Comparison of ENCODE assay signal across 9 mouse cellular contexts in the genomic region with DNA sequence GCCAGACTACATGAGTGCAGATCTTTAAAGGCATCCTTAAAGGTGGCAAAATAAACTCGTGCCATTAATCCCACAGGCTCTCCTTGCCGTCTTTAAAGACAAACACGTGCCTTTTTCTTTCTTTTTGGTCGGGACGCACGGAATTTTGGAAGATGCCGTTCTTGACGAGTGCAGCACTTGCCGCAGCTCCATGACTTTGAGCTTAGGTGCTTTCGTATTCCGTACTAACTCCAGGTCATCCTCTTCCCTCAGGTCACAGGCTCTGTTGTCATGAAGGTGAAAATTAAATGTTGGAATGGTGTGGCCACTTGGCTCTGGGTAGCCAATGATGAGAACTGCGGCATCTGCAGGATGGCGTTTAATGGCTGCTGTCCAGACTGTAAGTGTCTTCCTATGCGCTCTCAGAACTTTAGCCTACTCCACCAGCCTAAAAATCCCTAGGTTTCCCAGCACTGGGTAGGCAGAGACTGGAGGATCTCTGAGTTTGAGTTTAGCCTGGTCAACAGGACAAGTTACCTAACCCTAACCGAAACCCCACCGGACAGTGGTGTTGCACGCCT. TPM values are rescaled to one million over a fixed set of nuclear protein-coding genes. Genes with fewer than 3 reads are reported as not detected.
A peak's percentile ranks its signal among the peaks of the same experiment; 100 is the strongest.
DNase-seq lines count a peak whose midpoint lies in the region; ATAC-seq and TF ChIP-seq lines count a peak whose summit lies in the region.
"Had no signal": no experiment of that assay in that cellular context is flagged by ENCODE, and none has a peak within 500 bp of the region (broad histone marks: within the 10 kb centered on the region; RNA-seq: fewer than 3 reads in every experiment).

No protein-coding gene starts in this region.

- intact Hi-C loops in heart, adult 2 months (cut with DNase I): no loop called here
- intact Hi-C loops in heart, postnatal 14 days (cut with DNase I): no loop called here

- peak overlapping the region; percentile 85 for H3K4me3 ChIP-seq in heart, adult 2 months
- peak overlapping the region; percentile 55 to 88 (median 70) for H3K4me3 ChIP-seq in CH12.LX (replicated peaks in 1 of 3; ENCODE audit: low read depth in 2 of 3, low read length in 2 of 3, poor library complexity in 1 of 3)
- H3K4me3 ChIP-seq in forebrain, embryonic 14.5 days (ENCODE audit: low read depth, low read length): peak overlapping the region; percentile 97
- peak overlapping the region; percentile 99 for H3K4me3 ChIP-seq in liver, embryonic 15.5 days (replicated peaks)

- peak overlapping the region; percentile 77 for H3K27ac ChIP-seq in heart, adult 2 months
- H3K27ac ChIP-seq in CH12.LX (ENCODE audit: insufficient read depth, low read depth): no peak overlapping the region
- H3K27ac ChIP-seq in forebrain, embryonic 14.5 days (ENCODE audit: low read depth, low read length): peak overlapping the region; percentile 85; the same call in 1 of the 2 replicates
- peak overlapping the region; percentile 97 for H3K27ac ChIP-seq in liver, embryonic 15.5 days (replicated peaks)

- no peaks in the 10 kb centered on the region for H3K9me3 ChIP-seq in CH12.LX (replicated peaks; ENCODE audit: low read length)
- H3K9me3 ChIP-seq in forebrain, embryonic 14.5 days (replicated peaks; ENCODE audit: control insufficient read depth, low read length): no peaks in the 10 kb centered on the region
- no peaks in the 10 kb centered on the region for H3K9me3 ChIP-seq in liver, embryonic 15.5 days (replicated peaks)

- dilution Hi-C loops in CH12.LX (cut with MboI; ENCODE audit: extremely low pct_ligation_motif_present, extremely low pct_unique_long_range_greater_than_20kb, low sequenced_read_pairs): no loop called here

- DNase-seq in heart, adult 2 months: no peak
- DNase-seq in heart, postnatal 14 days: no peak
- DNase-seq in CH12.LX (ENCODE audit: extremely low read depth): no peak
- DNase-seq in forebrain, embryonic 14.5 days (ENCODE audit: low spot score): no peak
- DNase-seq in frontal cortex, postnatal 36 days (ENCODE audit: low spot score in 2 of 2): no peak
- DNase-seq in ovary, adult 18-20 months (ENCODE audit: low spot score): no peak
- no peak for DNase-seq in MN1 (ENCODE audit: low spot score)

- in situ Hi-C loops in CH12.LX (cut with MboI; ENCODE audit: low pct_ligation_motif_present, low pct_unique_long_range_greater_than_20kb, low sequenced_read_pairs): no loop called here

- peaks cover 7% of the 10 kb centered on the region for H3K4me1 ChIP-seq in heart, adult 2 months (ENCODE audit: control insufficient read depth, insufficient read depth, low read length)
- peaks cover 8 to 50% of the 10 kb centered on the region in 2 experiments for H3K4me1 ChIP-seq in CH12.LX (ENCODE audit: control insufficient read depth in 1 of 2, insufficient read depth in 2 of 2)
- H3K4me1 ChIP-seq in forebrain, embryonic 14.5 days (ENCODE audit: control insufficient read depth, insufficient read depth, low read length): peaks cover 16% of the 10 kb centered on the region
- H3K4me1 ChIP-seq in liver, embryonic 15.5 days (replicated peaks): peaks cover 77% of the 10 kb centered on the region

- ATAC-seq in forebrain, embryonic 14.5 days: no peak
- no peak for ATAC-seq in liver, embryonic 15.5 days (ENCODE audit: insufficient read depth)

- no peak for TF ChIP-seq RAD21 in CH12.LX (IDR thresholded peaks at IDR 0.05; ENCODE audit: low read depth, low read length)

- no peak for TF ChIP-seq EP300 in heart, adult 2 months (IDR thresholded peaks at IDR 0.05; ENCODE audit: insufficient read depth, low read depth, low read length)
- TF ChIP-seq EP300 in CH12.LX (IDR thresholded peaks at IDR 0.05; ENCODE audit: low read length): no peak

- TF ChIP-seq POLR2A in heart, adult 2 months (IDR thresholded peaks at IDR 0.05; ENCODE audit: insufficient read depth, low read depth, low read length): no peak
- no peak for TF ChIP-seq POLR2A in CH12.LX (IDR thresholded peaks at IDR 0.05; ENCODE audit: low read depth, low read length)

- TF ChIP-seq CTCF in heart, adult 2 months (IDR thresholded peaks at IDR 0.05): no peak
- no peak for TF ChIP-seq CTCF in CH12.LX (conservative IDR thresholded peaks at IDR 0.05 in 1 of 2, IDR thresholded peaks at IDR 0.05 in 1 of 2; ENCODE audit: low read depth in 2 of 2, low read length in 2 of 2)

- H3K4me2 ChIP-seq in CH12.LX (ENCODE audit: insufficient read depth, low read depth, poor library complexity, severe bottlenecking): peak overlapping the region; percentile 74
- peak overlapping the region; percentile 87 for H3K4me2 ChIP-seq in forebrain, embryonic 14.5 days (ENCODE audit: low read length)
- peak overlapping the region; percentile 95 for H3K4me2 ChIP-seq in liver, embryonic 15.5 days

- H3K36me3 ChIP-seq in heart, adult 2 months (ENCODE audit: control insufficient read depth, insufficient read depth, low read length): no peaks in the 10 kb centered on the region; the same call in 1 of the 2 replicates
- H3K36me3 ChIP-seq in CH12.LX (replicated peaks in 1 of 2; ENCODE audit: control insufficient read depth in 1 of 2, insufficient read depth in 1 of 2, low read length in 1 of 2): peaks cover 41 to 68% of the 10 kb centered on the region in 2 experiments
- peaks cover 58% of the 10 kb centered on the region for H3K36me3 ChIP-seq in forebrain, embryonic 14.5 days (ENCODE audit: control insufficient read depth, insufficient read depth, low read length)
- H3K36me3 ChIP-seq in liver, embryonic 15.5 days (replicated peaks): peaks cover 64% of the 10 kb centered on the region

- peaks cover 3% of the 10 kb centered on the region for H3K79me2 ChIP-seq in heart, adult 2 months (replicated peaks; ENCODE audit: control insufficient read depth, insufficient read depth, low read length)
- H3K79me2 ChIP-seq in CH12.LX (replicated peaks; ENCODE audit: control insufficient read depth, extremely low read depth, insufficient read depth, poor library complexity, severe bottlenecking): peaks cover 50% of the 10 kb centered on the region

- peak overlapping the region; percentile 81 for H3K9ac ChIP-seq in heart, adult 2 months (ENCODE audit: low read depth, low read length)
- H3K9ac ChIP-seq in CH12.LX (ENCODE audit: insufficient read depth, low read depth): peak overlapping the region; percentile 76
- peak overlapping the region; percentile 98 for H3K9ac ChIP-seq in forebrain, embryonic 14.5 days (ENCODE audit: low read length)
- peak overlapping the region; percentile 66 for H3K9ac ChIP-seq in liver, embryonic 15.5 days

- H3K27me3 ChIP-seq in heart, adult 2 months (ENCODE audit: control insufficient read depth, insufficient read depth, low read length): no peaks in the 10 kb centered on the region
- H3K27me3 ChIP-seq in CH12.LX (replicated peaks): no peaks in the 10 kb centered on the region
- no peaks in the 10 kb centered on the region for H3K27me3 ChIP-seq in forebrain, embryonic 14.5 days (replicated peaks; ENCODE audit: control insufficient read depth, insufficient read depth, low read length)
- no peaks in the 10 kb centered on the region for H3K27me3 ChIP-seq in liver, embryonic 15.5 days

- WGBS in heart, adult 2 months: 41% methylated on average over 17 of the region's 17 CpGs
- 49% methylated on average over 17 of the region's 17 CpGs for WGBS in forebrain, embryonic 14.5 days
- WGBS in liver, embryonic 15.5 days (ENCODE audit: insufficient replicate concordance): 42% methylated on average over 17 of the region's 17 CpGs

TF ChIP-seq in CH12.LX, 34 proteins besides CTCF, POLR2A, EP300 and RAD21 (continues in another document):
- TF ChIP-seq SIN3A (IDR thresholded peaks at IDR 0.05; ENCODE audit: low read length): 0 out of 2 replicates have a peak, but pooled peaks have one; percentile 5

RNA-seq across cellular contexts. Expression of a gene that starts 0.8 kb away (rescaled TPM):
- 10 to 100 TPM; 79.9 to 89.0 TPM for total RNA-seq in heart, adult 2 months (2021)
- 87.8 and 105 TPM in 2 replicates for polyA plus RNA-seq in heart, adult 2 months (2012; rRNA removed)
- total RNA-seq in heart, postnatal 14 days (2021): 10 to 100 TPM; 86.2 to 87.5 TPM
- total RNA-seq in CH12.LX (2012; rRNA removed): 108 and 114 TPM in 2 replicates
- total RNA-seq in CH12.LX (2014; rRNA removed): 51.7 and 57.0 TPM in 2 replicates
- 142 and 145 TPM in 2 replicates for polyA plus RNA-seq in CH12.LX (2012; ENCODE audit: insufficient read length, low read depth)
- polyA plus RNA-seq in forebrain, embryonic 14.5 days (2014; fragmentation: Nextera tagmentation; extraction: Ambion mirVana): 237 and 281 TPM in 2 replicates
- polyA plus RNA-seq in liver, embryonic 15.5 days (2015; fragmentation: Nextera tagmentation; extraction: Ambion mirVana): 76.2 and 79.0 TPM in 2 replicates

RNA-seq across cellular contexts. Expression of a gene that starts 0.9 kb away (rescaled TPM):
- total RNA-seq in heart, adult 2 months (2021): 10 to 100 TPM; 48.7 to 52.0 TPM
- polyA plus RNA-seq in heart, adult 2 months (2012; rRNA removed): 13.6 and 15.6 TPM in 2 replicates
- 10 to 100 TPM; 57.8 to 59.9 TPM for total RNA-seq in heart, postnatal 14 days (2021)
- 582 and 793 TPM in 2 replicates for total RNA-seq in CH12.LX (2012; rRNA removed)
- total RNA-seq in CH12.LX (2014; rRNA removed): 358 and 361 TPM in 2 replicates
- polyA plus RNA-seq in CH12.LX (2012; ENCODE audit: insufficient read length, low read depth): 444 and 451 TPM in 2 replicates
- 318 and 352 TPM in 2 replicates for polyA plus RNA-seq in forebrain, embryonic 14.5 days (2014; fragmentation: Nextera tagmentation; extraction: Ambion mirVana)
- 253 and 277 TPM in 2 replicates for polyA plus RNA-seq in liver, embryonic 15.5 days (2015; fragmentation: Nextera tagmentation; extraction: Ambion mirVana)

RNA-seq across cellular contexts. Expression of a gene that starts 9.2 kb away (rescaled TPM):
- total RNA-seq in heart, adult 2 months (2021): not detected
- polyA plus RNA-seq in heart, adult 2 months (2012; rRNA removed): not detected in 2 replicates
- total RNA-seq in heart, postnatal 14 days (2021): not detected
- total RNA-seq in CH12.LX (2012; rRNA removed) (0.55 TPM in 1 of 2 replicates, not detected in the other), CH12.LX (2014; rRNA removed) (not detected in 2 replicates)
- 1.0 and 1.3 TPM in 2 replicates for polyA plus RNA-seq in CH12.LX (2012; ENCODE audit: insufficient read length, low read depth)
- 0.46 and 0.98 TPM in 2 replicates for polyA plus RNA-seq in forebrain, embryonic 14.5 days (2014; fragmentation: Nextera tagmentation; extraction: Ambion mirVana)
- 14.7 and 15.8 TPM in 2 replicates for polyA plus RNA-seq in liver, embryonic 15.5 days (2015; fragmentation: Nextera tagmentation; extraction: Ambion mirVana)
- total RNA-seq: gastrocnemius, adult 8-10 months had no signal

RNA-seq across cellular contexts. Expression of a gene that starts 17.6 kb away (rescaled TPM):
- total RNA-seq in heart, adult 2 months (2021): 100 to 1,000 TPM; 139 to 144 TPM
- polyA plus RNA-seq in heart, adult 2 months (2012; rRNA removed): 245 and 257 TPM in 2 replicates
- 100 to 1,000 TPM; 164 to 180 TPM for total RNA-seq in heart, postnatal 14 days (2021)
- total RNA-seq in CH12.LX (2012; rRNA removed) (417 and 467 TPM in 2 replicates), CH12.LX (2014; rRNA removed) (126 and 172 TPM in 2 replicates)
- 957 and 958 TPM in 2 replicates for polyA plus RNA-seq in CH12.LX (2012; ENCODE audit: insufficient read length, low read depth)
- 449 and 481 TPM in 2 replicates for polyA plus RNA-seq in forebrain, embryonic 14.5 days (2014; fragmentation: Nextera tagmentation; extraction: Ambion mirVana)
- 222 and 238 TPM in 2 replicates for polyA plus RNA-seq in liver, embryonic 15.5 days (2015; fragmentation: Nextera tagmentation; extraction: Ambion mirVana)

RNA-seq across cellular contexts. Expression of a gene that starts 18.7 kb away (rescaled TPM):
- total RNA-seq in heart, adult 2 months (2021): 10 to 100 TPM; 51.8 to 55.6 TPM
- 111 and 125 TPM in 2 replicates for polyA plus RNA-seq in heart, adult 2 months (2012; rRNA removed)
- total RNA-seq in heart, postnatal 14 days (2021): 10 to 100 TPM; 47.7 to 49.4 TPM
- total RNA-seq in CH12.LX (2012; rRNA removed) (166 and 175 TPM in 2 replicates), CH12.LX (2014; rRNA removed) (149 and 154 TPM in 2 replicates)
- polyA plus RNA-seq in CH12.LX (2012; ENCODE audit: insufficient read length, low read depth): 155 and 158 TPM in 2 replicates
- polyA plus RNA-seq in forebrain, embryonic 14.5 days (2014; fragmentation: Nextera tagmentation; extraction: Ambion mirVana): 113 and 134 TPM in 2 replicates
- polyA plus RNA-seq in liver, embryonic 15.5 days (2015; fragmentation: Nextera tagmentation; extraction: Ambion mirVana): 138 and 165 TPM in 2 replicates

Comparison
In these comparisons a context has a peak if more than half of its experiments do, and no peak if none do; other contexts are left out.
1. RNA of a gene that starts 0.9 kb away (polyA plus RNA-seq): 444 to 451 TPM in CH12.LX, 318 to 352 TPM in forebrain, embryonic 14.5 days and 253 to 277 TPM in liver, embryonic 15.5 days; 13.6 to 15.6 TPM in heart, adult 2 months; every median in the first group is over 10 times any median in the second.
2. Peak in every context shown above with its lines, with median percentiles within 50 percentile points of each other: H3K4me3 ChIP-seq, H3K9ac ChIP-seq and H3K4me2 ChIP-seq.